Mouse (Mus musculus): ENCODE data around the gene Il16.

Il16 gene

DNA sequence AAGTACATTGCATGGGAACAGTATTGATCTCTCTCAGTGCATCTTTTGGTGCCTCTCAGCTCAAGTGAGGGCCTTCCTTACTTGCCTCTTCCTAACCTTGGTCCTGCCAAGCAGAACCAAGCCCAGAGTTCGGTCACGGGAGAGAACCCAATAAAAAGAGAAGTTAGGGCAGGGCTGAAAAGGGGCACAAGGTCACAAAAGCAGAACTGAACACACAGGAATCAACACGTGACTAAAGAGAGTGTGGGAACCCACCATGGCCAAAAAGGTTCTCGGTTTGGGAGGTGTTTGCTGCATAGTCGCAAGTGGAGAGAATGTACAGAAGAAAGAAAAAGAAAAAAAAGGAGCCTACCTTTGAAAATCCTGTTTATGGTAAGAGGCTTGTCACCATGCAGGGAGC is 100.0 kb downstream of the Il16 start:
- DNase-seq (ENCODE audit: low read depth, low spot score) = peak; percentile 29

DNA sequence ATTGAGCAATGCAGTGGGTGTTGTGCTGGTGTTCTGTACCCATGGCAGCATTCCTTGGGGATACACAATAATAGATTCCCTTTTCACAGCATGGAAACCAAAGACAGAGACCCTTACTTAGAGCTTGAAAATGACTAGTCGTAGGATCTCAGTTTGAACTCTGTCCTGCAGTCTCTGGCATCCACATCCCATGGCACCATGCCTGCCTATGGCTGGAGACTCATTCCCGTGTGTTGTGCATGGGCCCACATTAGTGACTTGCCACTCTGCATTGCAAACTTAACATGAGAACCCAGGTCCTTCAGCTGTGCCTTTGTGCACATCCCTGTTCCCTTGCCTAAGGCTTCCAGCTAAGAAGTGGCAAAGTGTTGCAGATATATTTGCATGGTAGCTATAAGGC is 100.8 kb downstream of the Il16 start:
- DNase-seq (ENCODE audit: low read depth, low spot score) = no peak

DNA sequence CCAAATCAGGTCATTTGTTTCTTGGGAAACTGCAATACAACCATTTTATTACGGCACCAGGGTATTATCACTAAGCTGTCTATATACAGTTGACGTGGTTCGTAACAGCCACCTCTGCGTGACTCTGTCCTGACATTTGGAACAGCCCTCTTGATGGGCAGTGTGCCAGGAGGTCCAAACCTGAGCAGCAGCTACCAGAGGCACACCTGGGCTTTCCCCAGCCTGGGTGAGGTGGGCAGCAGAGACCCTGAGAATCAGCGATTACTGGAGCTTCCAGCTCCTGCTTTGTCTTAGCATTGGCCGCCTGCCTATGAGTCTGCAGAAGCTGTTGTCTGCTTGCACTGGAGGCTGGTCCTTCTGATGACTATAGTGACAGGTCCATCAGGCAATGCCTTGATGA is 101.9 kb downstream of the Il16 start:
- no peak for DNase-seq (ENCODE audit: low read depth, low spot score)

DNA sequence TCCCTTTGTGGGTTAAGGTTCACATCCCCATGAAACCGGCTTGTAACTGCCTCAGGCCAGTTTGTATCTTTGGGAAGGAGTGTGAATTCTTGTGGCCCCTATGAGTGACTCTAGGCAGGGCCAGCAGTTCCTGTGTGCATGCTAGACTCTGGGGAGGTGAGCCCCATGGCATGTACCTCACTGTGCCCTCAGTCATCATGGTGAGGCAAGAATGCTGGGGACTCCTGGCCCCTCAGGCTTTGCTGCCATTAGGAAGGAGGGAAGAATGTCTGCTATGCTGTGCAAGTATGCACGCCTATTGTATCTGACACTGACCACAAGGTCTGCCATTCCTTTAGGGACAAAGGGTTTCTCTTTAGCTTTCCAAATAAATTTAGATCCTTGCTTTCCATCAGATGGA is 104.4 kb downstream of the Il16 start:
- DNase-seq (ENCODE audit: low read depth, low spot score) = no peak

DNA sequence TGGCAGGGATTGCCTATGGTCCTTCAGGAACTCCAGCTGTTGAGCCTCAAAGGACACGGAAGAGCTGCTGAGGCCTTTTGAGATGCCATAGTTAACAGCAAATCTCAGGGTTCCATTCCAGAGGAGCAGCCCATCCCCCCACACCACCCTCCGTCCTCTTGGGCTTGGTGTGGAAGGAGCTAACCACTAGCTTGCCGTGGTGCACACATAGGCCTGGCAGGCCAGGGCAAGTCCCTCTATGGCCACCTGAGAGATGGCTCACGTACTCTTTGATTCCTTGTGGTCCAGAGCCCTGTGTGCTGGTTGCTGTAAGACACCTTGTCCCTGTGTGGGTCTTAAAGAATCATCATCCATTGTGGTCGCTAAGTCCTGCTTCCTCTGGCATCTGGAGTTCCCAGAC is 104.9 kb downstream of the Il16 start:
- no peak for DNase-seq (ENCODE audit: low read depth, low spot score)

DNA sequence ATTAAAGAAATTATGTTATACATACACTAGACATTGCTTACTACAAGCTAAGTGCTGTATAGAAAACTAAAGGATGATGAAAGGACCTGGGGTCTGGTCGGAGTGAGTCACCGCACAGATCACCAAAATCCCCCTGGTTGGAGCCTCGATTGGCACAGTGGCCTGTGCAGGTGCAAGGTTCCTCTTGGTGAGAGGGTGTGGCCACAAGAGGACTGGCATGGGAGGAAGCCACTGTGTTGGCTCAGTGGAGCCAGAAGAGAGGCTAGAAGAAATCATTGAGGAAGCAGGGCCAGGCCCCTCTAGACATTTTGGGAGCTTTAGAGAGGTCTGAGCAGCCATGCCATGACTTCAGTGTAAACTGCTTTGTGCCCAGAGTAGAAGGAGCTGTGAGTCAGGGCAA is 106.4 kb downstream of the Il16 start:
- DNase-seq (ENCODE audit: low read depth, low spot score) = no peak

DNA sequence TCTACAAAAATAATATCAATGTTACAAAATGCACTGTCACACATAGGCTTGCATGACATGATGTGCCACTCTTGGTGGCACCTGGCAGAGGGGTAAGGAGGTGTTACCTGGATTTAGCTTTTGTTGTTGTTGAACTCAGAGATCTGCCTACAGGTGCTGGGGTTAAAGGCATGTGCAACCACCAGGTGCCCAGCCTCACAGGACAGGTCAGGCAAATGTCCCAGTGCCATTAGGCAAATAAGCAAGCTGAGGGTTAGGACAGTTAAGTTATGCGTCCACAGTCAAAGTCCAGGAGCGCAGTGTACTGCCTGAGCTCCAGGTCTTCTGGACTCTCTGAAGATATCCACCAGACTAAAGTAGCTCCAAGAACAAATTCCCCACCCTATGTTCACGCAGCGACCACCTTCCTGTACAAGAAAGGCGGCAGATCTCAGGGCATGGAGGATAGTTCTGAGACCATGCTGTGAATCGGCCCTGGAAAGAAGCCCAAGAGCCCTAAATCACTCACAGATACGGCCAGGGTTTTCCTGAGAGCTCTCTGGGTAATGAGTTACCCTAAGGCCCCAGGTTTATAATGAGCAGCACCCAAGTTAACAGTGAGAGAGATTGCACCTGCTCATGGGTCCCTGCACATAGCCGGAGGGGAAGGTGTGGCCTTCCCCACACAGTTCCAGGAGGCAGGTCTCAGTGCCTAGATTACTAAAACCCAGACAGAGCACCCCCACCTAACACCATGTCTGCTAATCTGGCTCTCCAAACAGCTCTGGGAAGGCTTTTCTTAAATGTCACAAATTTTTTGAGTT is 107.5 kb downstream of the Il16 start:
- DNase-seq (ENCODE audit: low read depth, low spot score) = no peak

DNA sequence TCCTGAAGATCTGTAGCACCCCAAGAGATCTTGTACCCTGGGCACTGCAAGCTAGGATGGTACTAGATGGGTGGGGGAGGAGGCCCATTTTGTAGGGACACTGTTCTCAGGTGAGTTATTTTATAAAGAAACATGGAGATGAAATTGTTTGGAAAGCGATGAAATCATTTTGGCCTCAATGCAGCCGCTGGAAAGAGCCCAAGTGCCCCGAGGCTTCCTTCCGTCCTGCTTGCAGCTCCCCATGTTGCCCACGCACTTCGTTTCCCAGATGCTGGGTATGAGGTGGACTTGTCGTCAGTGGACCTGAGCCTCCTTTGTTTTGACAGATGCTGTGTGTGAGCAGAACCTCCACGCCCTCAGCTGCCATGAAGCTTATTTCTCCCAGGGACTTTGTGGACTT is 109.1 kb downstream of the Il16 start:
- DNase-seq (ENCODE audit: low read depth, low spot score) = no peak

DNA sequence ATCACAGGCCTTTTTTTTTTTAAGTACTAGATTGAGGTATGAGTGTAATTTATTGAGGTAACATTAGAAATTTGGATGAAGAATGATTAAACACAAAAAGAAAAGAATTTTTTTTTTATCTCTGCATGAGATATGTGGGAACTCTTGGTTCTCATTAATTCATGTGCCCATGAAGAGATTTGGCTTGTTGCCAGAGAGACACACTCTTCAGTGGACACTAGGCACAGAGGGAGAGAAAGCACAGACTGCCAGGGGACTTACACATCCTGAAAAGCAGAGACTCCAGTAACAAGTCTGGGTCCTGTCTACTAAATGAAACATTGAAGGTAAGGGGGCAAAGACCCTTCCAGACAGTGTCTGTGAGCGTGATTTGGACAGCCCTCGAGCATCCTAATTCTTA is 109.8 kb downstream of the Il16 start:
- peak; percentile 57 for DNase-seq (ENCODE audit: low read depth, low spot score)

DNA sequence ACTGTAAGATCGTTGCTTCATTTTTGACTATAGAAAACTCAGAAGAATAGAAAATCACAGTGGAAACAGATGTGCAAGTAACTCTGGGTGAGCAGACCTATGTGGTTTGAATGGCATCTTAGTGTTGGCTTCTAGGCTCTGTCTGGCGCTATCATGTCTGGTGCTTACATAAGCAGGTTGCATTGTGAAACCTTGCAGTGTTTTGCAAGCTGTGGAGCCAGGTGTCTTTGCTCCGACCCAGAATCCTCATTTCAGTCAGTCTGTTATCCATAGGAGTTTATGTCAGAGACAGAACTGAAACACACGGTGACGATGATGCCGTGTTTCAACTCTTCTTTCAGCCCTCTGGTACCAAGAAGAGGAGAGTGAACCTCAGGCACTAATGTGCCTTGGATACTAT is 111.7 kb downstream of the Il16 start:
- peak; percentile 77 for DNase-seq (ENCODE audit: low read depth, low spot score)

DNA sequence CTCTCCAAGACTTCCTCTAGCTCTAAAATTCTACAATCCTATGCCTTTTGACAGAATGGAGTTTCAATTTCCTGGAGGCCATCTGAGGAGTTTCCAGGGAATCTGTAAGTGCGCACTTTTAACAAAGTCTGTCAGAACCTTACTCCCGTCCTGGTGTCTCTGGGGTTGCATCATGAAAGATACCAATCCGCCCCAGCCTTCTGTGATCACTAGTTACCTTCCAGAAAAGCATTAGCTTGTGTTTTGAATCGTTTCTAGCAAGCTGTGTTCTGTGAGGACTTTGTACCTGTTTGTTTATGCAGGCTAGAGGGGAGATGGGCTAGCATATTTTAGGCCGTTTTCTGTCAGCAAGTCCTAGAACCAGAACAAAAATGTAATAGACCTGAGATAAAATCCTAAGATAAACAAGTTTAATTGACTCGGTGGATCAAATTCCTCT is 112.8 kb downstream of the Il16 start:
- DNase-seq (ENCODE audit: low read depth, low spot score) = no peak

DNA sequence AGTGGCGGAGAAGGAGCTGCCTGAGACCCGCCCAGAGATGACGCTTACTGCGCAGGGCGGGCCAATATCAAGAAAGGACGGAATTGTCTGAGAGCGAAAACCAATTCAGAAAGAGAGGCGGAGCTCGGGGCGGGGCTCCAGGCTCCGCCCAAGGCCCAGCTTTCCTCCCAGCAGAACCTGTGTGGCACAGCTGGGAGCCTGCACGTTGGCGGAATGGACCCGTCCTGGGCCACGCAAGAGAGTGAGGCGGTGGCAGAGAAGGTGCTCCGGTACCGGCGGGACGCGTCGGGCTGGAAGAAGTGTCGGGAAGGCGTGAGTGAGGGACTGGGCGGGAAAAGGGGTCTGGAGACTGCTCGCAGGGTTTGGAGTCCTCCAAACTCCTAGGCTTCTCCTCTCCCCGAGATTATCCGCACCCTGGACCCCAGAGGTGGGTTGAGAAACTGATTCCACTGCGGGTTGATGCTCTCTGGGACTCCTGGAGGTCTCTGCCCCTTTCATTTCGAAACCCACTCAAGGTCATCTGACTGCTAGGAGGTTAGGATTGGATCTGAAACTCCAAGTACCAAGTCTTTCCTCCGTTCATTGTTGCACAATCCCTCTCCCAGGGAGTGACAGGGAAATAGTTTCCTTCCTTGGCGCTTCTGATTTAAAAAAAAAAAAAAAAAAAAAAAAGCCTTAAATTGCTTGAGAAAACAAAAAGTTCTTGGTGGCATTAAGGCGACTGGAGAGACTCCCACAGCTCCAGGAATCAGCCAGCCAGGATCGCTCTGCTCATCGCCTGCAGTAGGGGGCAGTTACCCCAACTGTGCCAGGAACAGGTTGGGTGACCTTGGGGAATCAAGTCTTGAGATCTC is 113.5 kb downstream of the Il16 start, which contains the start of gene Stard5:
TSS of gene Stard5 (plus strand) at position 132 of the 854 bp plus-strand sequence.
- DNase-seq (ENCODE audit: low read depth, low spot score) = peak; percentile 98

DNA sequence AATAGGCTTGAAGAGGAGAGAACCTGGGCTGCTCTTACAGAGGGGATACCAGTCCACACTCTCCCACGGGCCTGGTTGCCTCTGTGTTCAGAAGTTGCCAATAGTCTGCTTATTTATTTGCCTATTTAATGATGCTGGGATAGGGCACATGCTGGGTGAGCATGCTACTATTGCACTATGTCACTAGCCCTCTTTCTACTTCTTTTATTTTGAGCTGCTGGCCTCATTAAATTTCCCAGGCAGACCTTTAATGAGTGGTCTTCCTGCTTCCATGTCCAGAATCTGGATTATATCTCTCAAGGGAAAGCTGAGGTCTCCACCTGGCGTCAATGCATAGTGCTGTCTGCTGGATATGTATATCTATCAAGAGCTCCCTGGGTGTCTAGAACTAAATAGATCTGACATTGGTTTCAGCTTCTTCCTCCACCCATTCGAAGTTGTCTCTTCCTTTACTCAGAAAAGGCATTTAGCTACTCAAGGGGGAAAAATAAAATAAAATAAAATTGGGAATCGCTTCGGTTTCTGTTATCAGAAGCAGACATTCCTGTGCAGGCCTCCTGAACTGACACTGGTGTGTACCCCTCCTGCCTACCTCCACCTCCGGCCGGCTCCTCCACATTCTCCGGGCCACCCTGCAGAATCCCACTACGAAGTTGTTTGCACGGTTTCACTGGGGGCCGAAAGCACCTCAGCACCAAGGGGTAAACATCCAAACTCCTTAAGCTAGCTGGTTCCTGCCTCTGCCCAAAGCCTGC is 114.3 kb downstream of the Il16 start:
- peak; percentile 63 for DNase-seq (ENCODE audit: low read depth, low spot score)

DNA sequence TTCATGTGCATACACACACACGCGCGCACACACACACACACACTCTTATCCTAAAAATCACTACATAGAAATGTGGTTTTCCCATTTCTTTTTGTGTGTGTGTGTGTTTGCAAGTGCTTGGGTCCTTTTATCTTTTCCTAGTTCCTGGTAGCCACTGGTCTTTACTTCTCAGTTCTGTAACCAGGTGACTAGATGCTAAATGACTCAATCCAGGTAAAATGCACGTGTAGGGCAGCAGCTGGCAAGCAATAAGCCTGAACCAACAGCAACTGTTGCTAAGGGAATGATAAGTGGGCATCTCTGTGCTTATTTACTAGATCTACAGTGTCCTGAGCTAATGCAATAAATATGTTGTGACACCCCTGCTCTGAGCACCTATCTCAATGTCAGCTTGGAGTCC is 118.2 kb downstream of the Il16 start:
- DNase-seq (ENCODE audit: low read depth, low spot score) = no peak

DNA sequence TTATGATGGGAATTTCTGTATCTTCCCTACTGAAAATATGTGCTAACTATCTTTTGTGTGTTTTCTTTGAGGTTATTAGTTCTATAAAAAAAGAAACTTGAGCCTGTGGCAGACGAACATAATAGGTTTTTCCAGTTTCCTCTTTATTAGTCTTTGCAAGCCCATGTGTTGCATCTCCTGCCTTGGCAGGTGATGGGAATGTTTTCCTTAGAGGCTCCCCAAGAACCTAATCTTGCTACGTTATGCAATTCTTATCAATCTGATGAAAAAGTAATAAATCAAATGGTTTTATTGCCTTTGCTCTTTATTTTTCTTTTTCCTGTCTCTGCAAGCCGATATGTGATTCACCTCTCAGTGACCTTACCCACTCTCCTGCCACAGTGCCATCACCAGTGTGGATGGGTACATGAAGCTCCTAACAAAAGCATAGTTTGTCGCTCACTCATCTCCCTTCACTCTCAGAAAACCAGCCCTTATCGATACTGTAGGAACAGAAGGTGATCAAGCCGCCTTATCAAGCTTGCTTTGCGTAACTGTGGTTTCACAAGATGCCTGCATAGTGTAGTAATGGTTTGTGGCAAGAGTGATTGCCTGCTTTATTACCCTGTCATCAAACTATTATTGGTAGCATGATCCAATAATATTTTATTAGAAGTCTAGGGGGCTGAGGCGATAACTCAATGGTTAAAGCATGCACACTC is 118.8 kb downstream of the Il16 start:
- DNase-seq (ENCODE audit: low read depth, low spot score) = no peak

DNA sequence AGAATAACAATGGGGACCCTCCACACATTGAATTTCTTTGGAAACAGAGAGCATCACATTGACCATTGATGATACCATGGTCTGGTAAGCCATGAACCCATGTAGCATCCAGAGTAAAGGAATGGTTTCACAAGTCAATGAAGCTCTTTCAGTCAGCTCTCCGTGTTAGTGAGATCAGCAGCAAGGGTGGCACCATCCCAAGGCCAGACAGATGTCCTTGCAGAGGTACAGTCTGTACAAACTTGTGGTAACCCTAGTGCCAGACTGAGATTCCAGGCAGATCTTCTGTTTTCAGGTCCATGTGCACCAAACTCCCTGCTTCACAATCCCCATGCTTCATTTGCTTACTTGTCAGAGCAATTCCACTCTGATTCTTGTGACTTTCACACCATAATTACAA is 121.5 kb downstream of the Il16 start:
- no peak for DNase-seq (ENCODE audit: low read depth, low spot score)

DNA sequence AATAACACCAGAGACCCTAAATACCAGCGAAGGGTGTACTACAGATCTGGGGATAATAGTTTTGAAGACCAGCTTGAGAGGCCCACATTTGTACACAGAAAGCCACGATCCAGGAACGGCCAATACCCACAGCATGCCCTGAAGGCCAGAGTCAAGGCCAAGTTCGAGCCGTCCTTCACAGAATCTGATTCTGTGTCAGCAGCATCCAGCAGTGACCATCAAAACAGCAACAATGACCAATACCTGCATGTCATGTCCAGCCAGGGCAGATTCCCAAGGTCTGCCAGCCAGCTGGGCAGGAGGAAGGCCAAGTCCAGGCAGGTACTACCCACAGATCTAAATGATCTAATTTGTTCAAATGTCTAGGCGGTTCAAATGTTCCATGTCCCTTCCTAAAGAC is 122.9 kb downstream of the Il16 start:
- DNase-seq (ENCODE audit: low read depth, low spot score) = no peak

DNA sequence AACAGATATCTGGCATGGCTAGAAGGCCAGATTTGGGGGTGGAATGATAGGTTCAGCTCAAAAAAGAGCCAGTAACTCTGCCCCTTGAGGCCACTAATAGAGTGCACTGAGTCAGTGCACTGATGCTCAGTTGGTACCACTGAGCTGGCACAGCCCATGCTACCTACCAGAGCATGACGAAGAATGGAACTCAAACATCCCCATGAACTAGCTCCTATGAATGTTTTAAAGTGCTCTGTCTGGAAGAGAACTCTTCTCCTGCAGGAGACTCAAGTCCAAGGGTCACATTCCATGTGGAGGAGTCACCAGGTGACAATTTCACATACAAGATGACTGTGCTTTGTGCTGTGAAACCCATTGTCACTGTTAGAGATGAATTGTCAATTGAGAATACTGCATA is 126.8 kb downstream of the Il16 start:
- no peak for DNase-seq (ENCODE audit: low read depth, low spot score)

DNA sequence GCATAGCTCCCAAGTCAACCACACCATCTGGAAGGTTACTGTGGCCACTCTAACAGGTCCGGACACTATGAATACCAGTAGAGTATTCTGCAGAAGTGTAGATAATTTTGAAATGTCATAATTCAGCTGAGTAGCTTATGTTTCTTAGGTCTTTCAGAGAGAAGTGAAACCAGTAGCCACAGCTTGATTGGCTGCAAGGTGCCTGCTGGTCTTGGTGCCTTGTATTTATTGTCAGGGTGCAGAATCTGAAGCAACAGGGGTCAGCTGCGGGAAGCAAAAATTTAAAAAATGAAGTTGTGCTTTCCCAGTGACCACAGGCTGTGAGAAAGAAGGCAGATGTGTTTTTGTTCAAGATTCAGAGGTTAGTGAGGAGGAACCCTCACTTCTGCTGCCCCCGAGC is 129.3 kb downstream of the Il16 start:
- no peak for DNase-seq (ENCODE audit: low read depth, low spot score)

DNA sequence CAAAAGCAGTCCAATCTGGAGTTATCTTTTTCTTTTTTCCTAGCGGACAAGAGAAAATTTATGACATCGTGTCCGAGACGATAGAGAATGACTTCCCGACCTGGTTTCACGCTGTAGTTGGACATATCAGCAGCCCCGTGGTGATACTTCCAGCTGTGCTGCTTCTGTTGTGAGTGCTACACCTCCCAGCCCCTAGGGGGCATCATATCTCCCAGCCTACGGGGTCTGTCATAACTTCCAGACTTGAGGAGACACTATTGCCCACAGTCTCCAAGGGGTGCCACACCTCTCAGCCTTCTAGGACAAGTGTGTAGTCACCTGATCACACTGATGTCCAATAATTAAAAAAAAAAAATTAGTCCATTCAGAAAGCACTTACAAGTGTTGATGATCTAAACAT is 129.7 kb downstream of the Il16 start:
- no peak for DNase-seq (ENCODE audit: low read depth, low spot score)

DNA sequence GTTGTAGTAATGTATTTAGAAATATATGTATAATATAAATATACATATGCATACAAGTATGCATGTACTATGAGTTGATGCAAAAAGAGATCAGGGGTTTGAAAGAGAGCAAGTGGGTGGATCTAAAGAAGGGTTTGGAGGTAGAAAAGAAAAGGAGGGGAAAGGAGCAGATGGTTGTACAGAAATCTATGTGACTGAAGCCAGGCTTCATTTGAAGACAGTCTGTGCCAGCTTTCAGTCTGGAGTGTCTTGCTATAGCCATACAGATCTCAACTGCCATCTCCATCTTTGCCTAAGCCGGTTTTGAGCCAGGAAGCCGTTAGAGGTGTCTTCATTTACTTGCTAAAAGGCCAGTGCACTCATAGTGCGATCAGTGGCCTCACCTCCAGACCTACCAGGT is 130.3 kb downstream of the Il16 start:
- DNase-seq (ENCODE audit: low read depth, low spot score) = peak; percentile 52

DNA sequence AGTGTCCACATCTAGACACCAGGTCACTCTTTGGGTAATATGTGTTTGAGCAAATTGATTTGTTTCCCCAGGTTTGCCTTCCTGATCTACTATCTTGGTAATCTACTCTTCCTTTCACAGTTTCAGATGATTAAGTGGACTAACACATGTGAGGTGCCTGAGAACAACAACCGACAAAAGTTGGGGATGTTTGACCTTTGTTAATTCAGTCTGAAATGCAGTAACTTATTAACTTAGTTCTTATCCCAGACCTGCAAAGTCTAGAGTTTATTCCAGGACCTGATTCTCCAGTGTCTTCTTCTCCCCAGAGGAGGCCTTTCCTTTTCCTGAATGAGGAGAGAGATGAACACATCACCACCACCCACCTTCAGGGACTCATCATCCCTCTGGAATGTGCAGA is 133.6 kb downstream of the Il16 start:
- DNase-seq (ENCODE audit: low read depth, low spot score) = no peak

Data from brain, adult 2 months (tissue).